Mouse (Mus musculus) G1E (cell line): ENCODE measurements around the gene Cars. TPM values are rescaled to one million over a fixed set of nuclear protein-coding genes. Genes with fewer than 3 reads are reported as not detected.

Source experiments
- ATAC-seq: 2 replicates; pipeline ENCODE4 v1.8.0; 2016; ENCODE audit warnings: mild to moderate bottlenecking; ENCODE audit not compliant: insufficient number of reproducible peaks, poor library complexity, low FRiP score, severe bottlenecking; ENCODE audit errors: extremely low read depth
- DNase-seq: peaks from one replicate; pipeline ENCODE4 v3.0.0; 2012; ENCODE audit warnings: low spot score
- H3K27me3 ChIP-seq: 2 replicates; pipeline ENCODE4 v1.6.1; 2012; ENCODE audit warnings: mild to moderate bottlenecking, low read length, inconsistent platforms; ENCODE audit not compliant: insufficient read depth
- H3K36me3 ChIP-seq: replicated peaks from 2 replicates; pipeline ENCODE3; 2012; ENCODE audit warnings: mild to moderate bottlenecking, inconsistent platforms
- H3K4me1 ChIP-seq: 2 replicates; pipeline ENCODE4 v1.6.1; 2012; ENCODE audit warnings: low read depth, low read length, inconsistent platforms, mixed read lengths; ENCODE audit not compliant: insufficient read depth
- H3K4me3 ChIP-seq: 2 replicates; pipeline ENCODE4 v1.5.1; 2012; ENCODE audit warnings: low read depth, mild to moderate bottlenecking, inconsistent platforms, low read length, moderate library complexity, mixed read lengths
- H3K9me3 ChIP-seq: replicated peaks from 2 replicates; pipeline ENCODE4 v1.6.1; 2012; ENCODE audit warnings: inconsistent platforms
- CTCF ChIP-seq: IDR thresholded peaks from 2 replicates; pipeline ENCODE4 v1.5.1; 2012; ENCODE audit warnings: low read depth, low read length, inconsistent platforms, mixed read lengths
- GATA1 ChIP-seq: IDR thresholded peaks from 2 replicates; pipeline ENCODE4 v1.6.1; 2012; ENCODE audit warnings: borderline replicate concordance, low read length, inconsistent platforms, mixed read lengths
- GATA2 ChIP-seq: IDR thresholded peaks from 2 replicates; pipeline ENCODE4 v1.6.1; 2012; ENCODE audit warnings: low read depth, low read length, inconsistent platforms, borderline replicate concordance
- POLR2AphosphoS5 ChIP-seq: IDR thresholded peaks from 2 replicates; pipeline ENCODE4 v1.6.1; 2012; ENCODE audit warnings: low read depth, low read length, inconsistent platforms; ENCODE audit not compliant: insufficient replicate concordance
- TAL1 ChIP-seq: conservative IDR thresholded peaks from 2 replicates; pipeline ENCODE4 v1.6.1; 2012; ENCODE audit warnings: low read depth, low read length, inconsistent platforms, mixed read lengths
- polyA plus RNA-seq: library from polyadenylated mRNA; stranded (reverse); fragments of >175 nt; gene quantifications from 2 replicates; pipeline ENCODE4 v1.2.3, GENCODE M21; 2012
- total RNA-seq, 2 experiments: library from RNA; stranded (forward) in 1 of 2; stranded (reverse) in 1 of 2; fragments of 200-1000 nt in 1 of 2; fragments of >200 nt in 1 of 2; fragmentation: Nextera tagmentation in 1 of 2; gene quantifications; 2 replicates each; pipeline ENCODE4 v1.2.3; 2014 to 2017

Gene Cars
- total and polyA plus RNA-seq, 3 experiments, result 54.5 to 80.5 (median 74.8) TPM

- Histone ChIP-seq H3K4me1 (peaks cover 55% of the 10 kb centered on the region), H3K4me3 (no peak overlapping the region; the same call in 1 of the 2 replicates), H3K36me3 (peaks cover 94% of the 10 kb centered on the region), H3K9me3 (no peaks in the 10 kb centered on the region), H3K27me3 (no peaks in the 10 kb centered on the region)
- peak; percentile 95 for ATAC-seq
- TF ChIP-seq GATA2 (0 out of 2 replicates have a peak, but pooled peaks have one; percentile 57), TAL1 (peak; percentile 99), POLR2AphosphoS5 (no peak), CTCF (no peak)
- peak; percentile 77 for DNase-seq
Measured at GRCm38 (mm10) chr7:143565648-143566039, 34.2 kb downstream of the Cars start.

- Histone ChIP-seq H3K4me3 (peak overlapping the region; percentile 47; the same call in 1 of the 2 replicates), H3K9me3 (no peaks in the 10 kb centered on the region), H3K27me3 (no peaks in the 10 kb centered on the region), H3K4me1 (peaks cover 55% of the 10 kb centered on the region), H3K36me3 (peaks cover 94% of the 10 kb centered on the region)
- DNase-seq (no peak), ATAC-seq (no peak)
- TF ChIP-seq GATA2, result no peak
- no peak for TF ChIP-seq TAL1
- no peak for TF ChIP-seq GATA1
- no peak for TF ChIP-seq CTCF
Measured at GRCm38 (mm10) chr7:143565015-143565647, 34.8 kb downstream of the Cars start.

DNA sequence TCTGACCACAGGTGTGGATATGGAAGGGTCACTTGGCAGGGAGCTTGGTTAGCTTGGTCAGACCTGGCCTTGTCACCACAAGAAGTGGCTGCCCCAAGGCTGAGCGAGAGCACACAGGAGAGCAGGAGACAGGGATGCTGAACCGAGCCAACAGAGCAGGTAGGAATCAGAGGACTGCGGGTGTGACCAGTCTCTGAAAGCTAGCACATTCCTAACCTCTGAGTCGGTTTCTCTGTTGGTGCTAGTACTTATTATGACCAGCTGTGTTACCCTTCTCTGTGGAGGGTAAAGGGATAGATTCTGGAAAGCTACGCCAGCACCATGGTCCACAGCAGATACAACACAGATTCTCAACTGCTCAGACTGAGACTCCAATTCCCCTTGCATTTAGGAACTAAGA lies 36.1 kb downstream of the Cars start:
- Histone ChIP-seq H3K27me3 (no peaks in the 10 kb centered on the region), H3K36me3 (peaks cover 94% of the 10 kb centered on the region), H3K4me1 (peaks cover 58% of the 10 kb centered on the region), H3K9me3 (no peaks in the 10 kb centered on the region), H3K4me3 (no peak overlapping the region)
- TF ChIP-seq POLR2AphosphoS5 (no peak), TAL1 (no peak), GATA1 (no peak), CTCF (no peak), GATA2 (no peak)
- ATAC-seq, result no peak
- no peak for DNase-seq

DNA sequence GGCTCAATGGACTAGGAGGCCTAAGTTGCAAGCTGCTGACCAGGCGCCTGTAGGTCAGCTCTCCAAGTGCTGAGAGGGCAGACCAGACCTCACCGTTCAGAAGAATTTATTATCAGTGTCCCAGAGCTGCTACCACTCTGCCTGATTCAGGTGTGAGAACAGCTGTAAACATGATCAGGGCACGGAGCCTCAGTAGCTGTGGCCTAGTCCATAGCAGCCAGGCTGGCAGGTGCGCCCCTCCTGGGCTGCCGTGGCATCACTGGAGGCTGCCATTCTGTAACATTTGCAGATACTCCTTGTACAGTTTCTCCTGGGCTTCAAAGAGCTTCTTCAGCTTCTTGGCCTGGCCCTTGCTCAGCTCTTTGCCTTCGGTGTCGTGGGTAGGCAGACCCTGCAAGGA lies 42.3 kb downstream of the Cars start:
- Histone ChIP-seq H3K4me3 (peak overlapping the region; percentile 47; the same call in 1 of the 2 replicates), H3K4me1 (peaks cover 39% of the 10 kb centered on the region), H3K36me3 (peaks cover 99% of the 10 kb centered on the region), H3K27me3 (no peaks in the 10 kb centered on the region), H3K9me3 (no peaks in the 10 kb centered on the region)
- TF ChIP-seq GATA2 (no peak), POLR2AphosphoS5 (no peak), GATA1 (no peak), CTCF (no peak), TAL1 (no peak)
- ATAC-seq (no peak), DNase-seq (peak; percentile 12)

DNA sequence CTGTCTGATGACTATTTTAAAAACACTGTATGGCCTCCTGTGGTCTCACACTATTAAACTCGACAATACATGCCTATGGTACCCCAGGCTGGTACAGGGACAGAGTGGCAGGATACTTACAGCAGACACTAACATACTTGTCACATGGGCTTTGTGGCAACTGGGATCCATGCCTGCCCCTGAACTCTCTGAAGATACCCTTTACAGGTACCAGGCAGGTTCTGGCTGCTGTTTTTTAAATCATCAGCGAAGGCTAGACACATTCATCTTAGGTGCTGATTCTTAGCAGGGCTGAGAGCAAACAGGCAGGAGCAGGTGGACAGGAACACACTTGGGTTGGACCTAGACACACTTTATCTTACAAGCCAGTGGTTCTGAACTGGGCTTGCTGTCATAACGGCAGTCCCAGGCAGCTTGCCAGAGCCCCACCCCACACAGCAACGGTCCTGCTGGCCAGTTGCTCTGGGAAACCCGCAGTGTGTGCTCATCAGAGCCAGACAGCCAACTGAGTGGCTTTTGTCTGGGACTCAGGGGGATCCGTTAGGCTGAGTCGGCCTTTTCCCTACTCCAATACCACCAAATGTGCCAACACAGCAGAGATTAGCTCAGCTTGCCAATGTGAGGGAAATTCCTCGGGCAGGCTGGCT lies 42.8 kb downstream of the Cars start:
- Histone ChIP-seq H3K4me1 (peaks cover 41% of the 10 kb centered on the region), H3K36me3 (peaks cover 97% of the 10 kb centered on the region), H3K27me3 (no peaks in the 10 kb centered on the region), H3K4me3 (peak overlapping the region; percentile 47; the same call in 1 of the 2 replicates), H3K9me3 (no peaks in the 10 kb centered on the region)
- peak; percentile 57 for DNase-seq
- no peak for TF ChIP-seq GATA1
- TF ChIP-seq GATA2, result no peak
- TF ChIP-seq TAL1, result 0 out of 2 replicates have a peak, but pooled peaks have one; percentile 19
- no peak for TF ChIP-seq POLR2AphosphoS5
- no peak for TF ChIP-seq CTCF
- peak; percentile 87 for ATAC-seq

GRCm38 (mm10) chr7:143549588-143550220 lies 50.2 kb downstream of the Cars start:
- no peak for ATAC-seq
- Histone ChIP-seq H3K36me3 (peaks cover 51% of the 10 kb centered on the region), H3K27me3 (no peaks in the 10 kb centered on the region), H3K4me3 (peak overlapping the region; percentile 94), H3K9me3 (no peaks in the 10 kb centered on the region), H3K4me1 (peaks cover 55% of the 10 kb centered on the region)
- DNase-seq, result no peak
- TF ChIP-seq POLR2AphosphoS5, result no peak; the same call in 1 of the 2 replicates
- TF ChIP-seq CTCF, result no peak
- no peak for TF ChIP-seq GATA1
- no peak for TF ChIP-seq GATA2
- TF ChIP-seq TAL1, result no peak
